Mouse (Mus musculus): ENCODE results near the gene Pdik1l.

GRCm38 (mm10) chr4:134243516-134244250, 44.0 kb downstream of the Pdik1l start, which contains the start of gene E130218I03Rik:
- TF ChIP-seq POLR2A (IDR thresholded peaks at IDR 0.05; ENCODE audit: low read depth, low read length) (no peak), CTCF (conservative IDR thresholded peaks at IDR 0.05; ENCODE audit: insufficient read depth, insufficient read length, low read depth, low read length) (no peak)
